Mouse (Mus musculus): ENCODE results near the gene Igsf3. TPM values are rescaled to one million over a fixed set of nuclear protein-coding genes. Genes with fewer than 3 reads are reported as not detected.

The Igsf3 gene
- polyA plus RNA-seq, 1 experiment from 2014 or later: 100 TPM

DNA sequence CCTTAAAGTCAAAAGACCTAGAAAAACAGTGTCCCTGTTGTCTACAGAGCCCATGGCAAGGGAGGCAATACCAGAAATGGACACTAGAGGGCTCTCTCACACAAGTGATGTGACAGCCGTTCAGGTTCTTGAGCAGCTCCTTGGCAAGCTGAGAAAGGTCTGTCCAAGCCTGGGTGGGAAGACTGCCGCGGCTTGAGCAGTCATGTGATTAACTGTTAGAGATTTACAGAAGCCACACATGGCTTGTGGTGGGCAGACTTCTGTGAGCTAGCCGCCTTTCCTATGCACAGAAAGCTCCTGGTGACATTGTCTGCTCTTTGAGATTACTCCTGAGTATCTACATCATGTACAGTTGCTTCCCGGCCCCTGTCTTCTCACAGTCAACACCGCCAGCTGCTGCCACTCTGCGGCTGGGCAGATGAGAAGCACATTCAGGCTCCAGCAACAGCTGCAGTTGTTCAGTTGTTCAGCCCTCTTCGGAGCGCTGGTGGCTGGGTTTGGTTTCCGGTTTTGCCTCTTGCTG, 117.1 kb downstream of the Igsf3 start:
- no peak overlapping the region for H3K4me3 ChIP-seq (ENCODE audit: low read depth, low read length)
- ATAC-seq: peak; percentile 87
- H3K27me3 ChIP-seq (ENCODE audit: control insufficient read depth, insufficient read depth, low read depth, low read length): no peaks in the 10 kb centered on the region
- H3K4me1 ChIP-seq (ENCODE audit: control insufficient read depth, insufficient read depth, low read length): peaks cover 2% of the 10 kb centered on the region; the same call in 1 of the 2 replicates
- 46% methylated on average over 10 of the region's 10 CpGs for WGBS
- no peak overlapping the region for H3K4me2 ChIP-seq (ENCODE audit: low read length)
- H3K36me3 ChIP-seq (ENCODE audit: control insufficient read depth, insufficient read depth, low read length): no peaks in the 10 kb centered on the region
- H3K9me3 ChIP-seq (replicated peaks; ENCODE audit: control insufficient read depth, low read length, poor library complexity, severe bottlenecking): no peaks in the 10 kb centered on the region
- H3K9ac ChIP-seq (ENCODE audit: low read depth, low read length): no peak overlapping the region
- H3K27ac ChIP-seq (ENCODE audit: low read length): no peak overlapping the region

DNA sequence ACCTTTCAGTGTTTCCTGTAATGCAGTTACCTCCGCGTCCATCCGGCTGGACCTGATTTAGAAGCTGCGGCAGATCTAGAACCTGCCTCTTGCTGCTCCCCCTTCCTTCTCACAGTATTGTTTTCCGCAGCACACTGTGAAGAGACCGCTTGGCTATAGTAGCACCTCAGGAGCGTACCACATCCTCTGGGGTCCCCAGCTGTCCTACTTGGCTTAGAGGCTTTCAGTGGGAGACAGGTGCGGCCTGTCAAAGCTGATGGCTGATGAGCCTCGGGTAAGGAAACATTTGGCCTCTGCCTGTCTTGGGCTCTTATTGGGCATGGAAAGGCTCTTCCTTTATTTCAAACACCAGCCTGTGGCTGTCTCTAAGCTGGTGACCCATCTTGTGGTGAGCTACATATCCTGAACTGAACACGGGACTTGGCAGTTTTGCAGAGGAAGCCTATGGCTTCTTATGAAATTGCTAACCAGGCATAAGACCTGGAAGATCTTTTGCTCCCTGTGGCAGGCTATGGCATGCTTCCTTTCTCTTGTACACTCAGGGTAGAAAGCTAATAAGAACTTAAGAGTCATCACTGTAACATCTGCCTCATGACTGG, 120.6 kb downstream of the Igsf3 start:
- Histone ChIP-seq H3K27me3 (ENCODE audit: control insufficient read depth, insufficient read depth, low read depth, low read length) (no peaks in the 10 kb centered on the region), H3K36me3 (ENCODE audit: control insufficient read depth, insufficient read depth, low read length) (no peaks in the 10 kb centered on the region), H3K4me3 (ENCODE audit: low read depth, low read length) (no peak overlapping the region), H3K27ac (ENCODE audit: low read length) (no peak overlapping the region), H3K9me3 (replicated peaks; ENCODE audit: control insufficient read depth, low read length, poor library complexity, severe bottlenecking) (no peaks in the 10 kb centered on the region), H3K4me2 (ENCODE audit: low read length) (no peak overlapping the region), H3K4me1 (ENCODE audit: control insufficient read depth, insufficient read depth, low read length) (peaks cover 10% of the 10 kb centered on the region; the same call in 1 of the 2 replicates), H3K9ac (ENCODE audit: low read depth, low read length) (no peak overlapping the region)
- 70% methylated on average over 10 of the region's 10 CpGs for WGBS
- ATAC-seq: no peak

DNA sequence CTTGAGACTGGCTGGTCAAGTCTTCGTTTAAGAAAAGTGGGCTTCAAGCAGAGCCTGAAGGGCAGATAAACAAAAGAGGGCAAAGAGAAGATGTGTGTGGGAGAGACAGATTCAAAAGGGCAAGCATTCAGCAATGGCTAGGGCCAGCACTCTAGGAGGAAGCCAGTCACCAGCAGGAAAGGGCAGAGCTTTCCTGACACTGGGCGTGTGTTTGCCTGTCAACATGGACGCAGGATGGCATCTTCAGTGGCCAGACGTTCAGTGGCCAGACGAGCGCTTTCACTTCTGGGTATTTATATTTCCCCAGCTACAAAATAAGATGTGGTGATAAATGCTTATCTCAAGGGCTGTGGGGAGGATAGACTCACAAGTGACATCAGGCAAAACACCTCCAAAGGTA, 123.0 kb downstream of the Igsf3 start:
- Histone ChIP-seq H3K4me3 (ENCODE audit: low read depth, low read length) (no peak overlapping the region), H3K36me3 (ENCODE audit: control insufficient read depth, insufficient read depth, low read length) (no peaks in the 10 kb centered on the region), H3K4me1 (ENCODE audit: control insufficient read depth, insufficient read depth, low read length) (peaks cover 8% of the 10 kb centered on the region; the same call in 1 of the 2 replicates), H3K9me3 (replicated peaks; ENCODE audit: control insufficient read depth, low read length, poor library complexity, severe bottlenecking) (no peaks in the 10 kb centered on the region), H3K4me2 (ENCODE audit: low read length) (no peak overlapping the region), H3K27ac (ENCODE audit: low read length) (no peak overlapping the region), H3K27me3 (ENCODE audit: control insufficient read depth, insufficient read depth, low read depth, low read length) (no peaks in the 10 kb centered on the region), H3K9ac (ENCODE audit: low read depth, low read length) (no peak overlapping the region)
- no peak for ATAC-seq
- WGBS: 76% methylated on average over 6 of the region's 6 CpGs

DNA sequence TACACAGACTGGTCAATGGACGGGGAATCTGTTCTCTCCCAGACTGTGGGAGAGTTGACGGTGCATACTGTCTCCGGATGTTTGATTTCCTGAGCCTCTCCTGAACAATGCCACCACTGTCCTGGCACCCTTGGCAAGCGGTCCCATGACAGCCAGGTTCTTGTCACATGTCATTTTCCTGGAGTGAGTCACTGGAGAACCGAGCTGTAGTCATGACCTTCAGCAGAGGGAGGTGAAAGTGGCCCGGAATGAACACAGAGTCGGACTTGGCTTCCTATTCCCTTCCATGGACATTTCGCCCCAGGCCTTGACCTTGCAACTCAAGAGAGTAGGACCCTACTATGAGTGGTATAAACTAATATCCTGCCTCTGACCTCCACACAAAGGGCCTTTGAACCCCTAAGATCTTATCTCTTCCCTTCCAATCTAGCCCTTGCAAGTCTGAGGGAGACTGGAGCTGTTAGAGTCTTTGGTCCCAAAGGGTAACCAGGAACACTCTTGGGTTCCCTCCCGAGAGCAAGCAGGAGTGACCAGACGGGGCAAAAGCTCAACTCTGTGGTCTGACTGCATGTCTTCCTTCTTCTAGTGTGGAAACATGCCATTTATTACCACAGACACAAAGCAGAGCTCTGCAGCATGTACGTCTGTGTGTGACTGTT, 123.6 kb downstream of the Igsf3 start:
- Histone ChIP-seq H3K4me3 (ENCODE audit: low read depth, low read length) (no peak overlapping the region), H3K4me2 (ENCODE audit: low read length) (no peak overlapping the region), H3K9me3 (replicated peaks; ENCODE audit: control insufficient read depth, low read length, poor library complexity, severe bottlenecking) (no peaks in the 10 kb centered on the region), H3K27ac (ENCODE audit: low read length) (no peak overlapping the region), H3K4me1 (ENCODE audit: control insufficient read depth, insufficient read depth, low read length) (peaks cover 8% of the 10 kb centered on the region; the same call in 1 of the 2 replicates), H3K36me3 (ENCODE audit: control insufficient read depth, insufficient read depth, low read length) (no peaks in the 10 kb centered on the region), H3K9ac (ENCODE audit: low read depth, low read length) (no peak overlapping the region), H3K27me3 (ENCODE audit: control insufficient read depth, insufficient read depth, low read depth, low read length) (no peaks in the 10 kb centered on the region)
- no peak for ATAC-seq
- WGBS: 84% methylated on average over 11 of the region's 11 CpGs

DNA sequence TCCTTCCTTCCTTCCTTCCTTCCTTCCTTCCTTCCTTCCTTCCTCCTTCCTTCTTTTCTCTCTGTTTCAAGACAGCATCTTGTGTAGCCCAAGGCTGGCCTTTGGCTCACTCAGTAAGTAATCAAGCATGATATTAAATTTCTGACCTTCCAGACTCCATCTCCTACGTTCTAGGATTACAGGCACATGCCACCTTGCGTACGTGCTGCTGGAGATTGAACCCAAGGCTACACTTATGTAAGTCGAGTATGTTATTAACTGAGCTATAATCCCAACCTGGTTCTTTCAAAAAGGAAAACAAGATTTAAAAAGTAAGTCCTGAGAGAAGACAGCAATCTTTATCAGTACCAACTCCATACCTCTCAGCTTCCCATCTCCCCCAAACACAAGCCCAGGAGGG, 124.7 kb downstream of the Igsf3 start:
- Histone ChIP-seq H3K27me3 (ENCODE audit: control insufficient read depth, insufficient read depth, low read depth, low read length) (no peaks in the 10 kb centered on the region), H3K9ac (ENCODE audit: low read depth, low read length) (no peak overlapping the region), H3K27ac (ENCODE audit: low read length) (no peak overlapping the region), H3K4me1 (ENCODE audit: control insufficient read depth, insufficient read depth, low read length) (peaks cover 11% of the 10 kb centered on the region), H3K36me3 (ENCODE audit: control insufficient read depth, insufficient read depth, low read length) (no peaks in the 10 kb centered on the region), H3K4me3 (ENCODE audit: low read depth, low read length) (no peak overlapping the region), H3K4me2 (ENCODE audit: low read length) (no peak overlapping the region), H3K9me3 (replicated peaks; ENCODE audit: control insufficient read depth, low read length, poor library complexity, severe bottlenecking) (no peaks in the 10 kb centered on the region)
- 70% methylated on average over 4 of the region's 4 CpGs for WGBS
- no peak for ATAC-seq

DNA sequence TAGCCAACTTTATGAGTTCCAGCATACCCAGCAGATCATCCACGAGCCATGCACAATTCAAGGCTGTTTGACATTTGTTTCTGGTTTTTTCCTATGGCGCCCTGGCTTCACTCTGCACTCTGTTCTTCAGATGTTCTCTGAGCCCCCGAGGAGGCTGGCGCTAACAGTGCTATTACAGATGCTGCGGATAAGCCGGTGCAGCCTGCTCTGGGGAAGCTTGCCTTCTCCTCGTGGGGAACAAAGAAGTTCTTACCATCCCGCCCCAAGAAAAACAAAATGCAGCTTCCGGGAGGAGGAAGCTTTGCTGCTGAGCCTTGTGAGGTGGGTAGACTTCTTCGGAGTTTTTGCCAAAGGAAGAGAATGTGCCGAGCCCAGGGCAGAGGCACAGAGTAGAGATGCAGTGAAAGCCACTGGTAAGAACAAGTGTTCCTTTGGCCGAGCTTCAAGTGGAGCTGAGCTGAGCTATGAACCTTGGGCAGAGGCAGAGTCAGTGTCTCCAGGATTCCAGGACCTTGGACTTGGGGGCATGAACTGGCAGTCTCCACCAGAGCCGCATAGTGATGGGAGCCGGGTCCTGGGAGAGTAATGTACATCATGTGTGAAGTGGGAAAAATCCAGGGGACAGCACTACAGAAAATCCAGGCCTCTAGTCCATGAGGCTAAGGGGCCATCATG, 125.3 kb downstream of the Igsf3 start:
- H3K27ac ChIP-seq (ENCODE audit: low read length): no peak overlapping the region
- H3K4me2 ChIP-seq (ENCODE audit: low read length): no peak overlapping the region
- ATAC-seq: no peak
- 41% methylated on average over 14 of the region's 14 CpGs for WGBS
- H3K9me3 ChIP-seq (replicated peaks; ENCODE audit: control insufficient read depth, low read length, poor library complexity, severe bottlenecking): no peaks in the 10 kb centered on the region
- no peak overlapping the region for H3K9ac ChIP-seq (ENCODE audit: low read depth, low read length)
- no peak overlapping the region for H3K4me3 ChIP-seq (ENCODE audit: low read depth, low read length)
- no peaks in the 10 kb centered on the region for H3K27me3 ChIP-seq (ENCODE audit: control insufficient read depth, insufficient read depth, low read depth, low read length)
- H3K36me3 ChIP-seq (ENCODE audit: control insufficient read depth, insufficient read depth, low read length): no peaks in the 10 kb centered on the region
- peaks cover 12% of the 10 kb centered on the region for H3K4me1 ChIP-seq (ENCODE audit: control insufficient read depth, insufficient read depth, low read length)

DNA sequence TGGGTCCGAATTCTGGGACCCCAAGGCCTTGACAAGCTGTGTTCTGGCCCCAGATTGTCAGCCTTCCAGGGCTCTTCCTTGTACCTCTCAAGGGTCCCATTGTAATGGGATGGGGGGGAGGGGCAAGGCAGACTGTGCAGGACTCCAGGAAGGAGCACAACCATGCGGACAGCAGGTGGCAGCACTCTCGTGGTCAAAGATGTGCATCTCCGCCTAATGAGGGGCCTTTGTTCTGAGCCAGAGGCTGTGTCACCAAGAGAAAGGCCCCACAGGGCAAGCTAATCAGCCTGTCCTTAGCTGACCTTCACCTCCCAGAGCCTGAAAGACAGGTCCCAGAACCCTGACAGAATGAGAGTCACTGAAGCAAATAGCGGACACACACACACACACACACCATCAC, 129.3 kb downstream of the Igsf3 start:
- Histone ChIP-seq H3K4me2 (ENCODE audit: low read length) (no peak overlapping the region), H3K27me3 (ENCODE audit: control insufficient read depth, insufficient read depth, low read depth, low read length) (no peaks in the 10 kb centered on the region), H3K27ac (ENCODE audit: low read length) (no peak overlapping the region), H3K4me1 (ENCODE audit: control insufficient read depth, insufficient read depth, low read length) (peaks cover 12% of the 10 kb centered on the region), H3K9me3 (replicated peaks; ENCODE audit: control insufficient read depth, low read length, poor library complexity, severe bottlenecking) (no peaks in the 10 kb centered on the region), H3K36me3 (ENCODE audit: control insufficient read depth, insufficient read depth, low read length) (no peaks in the 10 kb centered on the region), H3K4me3 (ENCODE audit: low read depth, low read length) (no peak overlapping the region), H3K9ac (ENCODE audit: low read depth, low read length) (no peak overlapping the region)
- 21% methylated on average over 5 of the region's 5 CpGs for WGBS
- peak; percentile 61 for ATAC-seq

DNA sequence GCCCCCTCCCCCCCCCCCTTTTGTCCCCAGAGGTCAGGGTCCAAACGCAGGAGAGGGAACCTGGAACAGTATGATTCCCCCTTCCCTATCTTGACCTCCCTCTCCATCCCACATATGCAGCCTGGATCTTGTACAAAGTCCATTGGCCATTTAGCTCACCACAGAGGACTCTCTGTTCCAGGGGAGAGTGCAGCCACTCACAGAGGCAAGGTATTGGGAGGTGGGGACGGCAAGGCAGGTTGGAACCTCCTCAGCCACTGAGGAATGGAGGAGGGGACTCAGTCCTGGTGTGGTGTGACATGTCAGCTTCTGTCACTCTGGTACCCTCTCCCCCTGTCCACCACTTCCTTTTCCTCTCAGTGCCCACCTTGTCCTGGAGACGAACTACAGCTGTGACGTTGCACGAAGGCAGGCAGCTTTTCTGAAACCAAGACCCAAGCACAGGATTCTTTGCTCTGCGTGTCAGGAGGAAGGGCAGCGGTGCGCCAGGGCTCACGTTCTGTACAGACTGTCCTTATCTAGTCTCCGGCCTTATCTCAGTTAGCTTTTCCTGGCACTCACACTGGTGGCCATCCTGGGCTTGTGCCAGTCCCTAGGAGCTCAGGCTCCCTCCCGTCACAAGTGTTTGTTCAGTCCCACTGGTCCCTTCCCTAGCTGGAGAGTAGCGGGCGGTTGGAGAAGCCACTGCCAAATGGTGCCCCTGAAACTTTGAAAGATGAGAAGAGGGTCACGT, 130.3 kb downstream of the Igsf3 start:
- H3K27me3 ChIP-seq (ENCODE audit: control insufficient read depth, insufficient read depth, low read depth, low read length): no peaks in the 10 kb centered on the region
- WGBS: 73% methylated on average over 14 of the region's 14 CpGs
- no peak overlapping the region for H3K27ac ChIP-seq (ENCODE audit: low read length)
- H3K36me3 ChIP-seq (ENCODE audit: control insufficient read depth, insufficient read depth, low read length): no peaks in the 10 kb centered on the region
- H3K9me3 ChIP-seq (replicated peaks; ENCODE audit: control insufficient read depth, low read length, poor library complexity, severe bottlenecking): 0 out of 2 replicates have a peak, but pooled peaks cover 3% of the 10 kb centered on the region
- H3K4me1 ChIP-seq (ENCODE audit: control insufficient read depth, insufficient read depth, low read length): peaks cover 7% of the 10 kb centered on the region
- ATAC-seq: no peak
- no peak overlapping the region for H3K4me2 ChIP-seq (ENCODE audit: low read length)
- H3K9ac ChIP-seq (ENCODE audit: low read depth, low read length): no peak overlapping the region
- no peak overlapping the region for H3K4me3 ChIP-seq (ENCODE audit: low read depth, low read length)

Data from midbrain, embryonic 16.5 days (tissue).